Mouse (Mus musculus): ENCODE results near the gene Foxf2. TPM values are rescaled to one million over a fixed set of nuclear protein-coding genes. Genes with fewer than 3 reads are reported as not detected.

Gene Foxf2
- total RNA-seq, 2 experiments from 2014 or later = 0.09 to 0.24 TPM

Small RNA genes within 50 kb of the gene (microRNA-seq; reads per million reads assigned to microRNA genes)
- not detected for gene Gm27516

Other genes with a start within 250 kb of the Foxf2 start
- under 1 TPM; 0.05 to 0.07 TPM for gene Foxq1, start 69.7 kb upstream of the Foxf2 start, total RNA-seq (2021)
- gene A530084C06Rik, start 66.5 kb upstream of the Foxf2 start, total RNA-seq (2021) = not detected
- under 1 TPM; 0.75 to 0.88 TPM for gene Foxc1, start 180.8 kb downstream of the Foxf2 start, total RNA-seq (2021)